Mouse (Mus musculus) embryonic facial prominence, embryonic 14.5 days (tissue): ENCODE measurements at regions not wholly inside any gene's neighbourhood (a gene's known extent, or its start where the extent isn't known, plus 50 kb on each side); places are given as distances from the start of the nearest gene placed in this dataset.

Experiments
- ATAC-seq: fragments of 200-750 bp; cut with Nextera tagmentation; 2 replicates; pipeline ENCODE4 v1.8.0; 2017; ENCODE audit warnings: low read depth, moderate number of reproducible peaks, moderate TSS enrichment
- DNase-seq: peaks from one replicate; pipeline ENCODE4 v3.0.0-alpha.2; 2015; ENCODE audit warnings: low spot score
- H3K27ac ChIP-seq: fragments of 300-500 bp; sonication (generic); replicated peaks from 2 replicates; pipeline ENCODE4 v1.5.1; 2014; ENCODE audit warnings: low read depth, mild to moderate bottlenecking, low read length, moderate library complexity
- H3K27me3 ChIP-seq: fragments of 300-500 bp; sonication (generic); replicated peaks from 2 replicates; pipeline ENCODE4 v1.6.1; 2014; ENCODE audit warnings: low read length; ENCODE audit not compliant: control insufficient read depth, insufficient read depth
- H3K36me3 ChIP-seq: fragments of 300-500 bp; sonication (generic); 2 replicates; pipeline ENCODE4 v1.6.1; 2014; ENCODE audit warnings: low read length, mixed read lengths; ENCODE audit not compliant: control insufficient read depth, insufficient read depth
- H3K4me1 ChIP-seq: fragments of 300-500 bp; sonication (generic); 2 replicates; pipeline ENCODE4 v1.6.1; 2014; ENCODE audit warnings: antibody characterized with exemption, low read length; ENCODE audit not compliant: control insufficient read depth, insufficient read depth
- H3K4me2 ChIP-seq: fragments of 300-500 bp; sonication (generic); 2 replicates; pipeline ENCODE4 v1.6.1; 2014; ENCODE audit warnings: low read depth, mild to moderate bottlenecking, low read length, moderate library complexity, mixed read lengths
- H3K4me3 ChIP-seq: fragments of 300-500 bp; sonication (generic); 2 replicates; pipeline ENCODE4 v1.5.1; 2014; ENCODE audit warnings: low read depth, mild to moderate bottlenecking, low read length
- H3K9ac ChIP-seq: fragments of 300-500 bp; sonication (generic); 2 replicates; pipeline ENCODE4 v1.6.1; 2014; ENCODE audit warnings: low read depth, mild to moderate bottlenecking, low read length, moderate library complexity, mixed read lengths
- H3K9me3 ChIP-seq: fragments of 300-500 bp; sonication (generic); 2 replicates; pipeline ENCODE4 v1.6.1; 2016; ENCODE audit warnings: low read length; ENCODE audit not compliant: control insufficient read depth
- WGBS: fragments of 180-500 bp; shearing (Covaris S2); extraction: QIAGEN DNeasy Blood & Tissue Kit; methylation state at CpG from one replicate; pipeline ENCODE4 v1.1.7; 2014; 5-methylcytosine and 5-hydroxymethylcytosine counted together

DNA sequence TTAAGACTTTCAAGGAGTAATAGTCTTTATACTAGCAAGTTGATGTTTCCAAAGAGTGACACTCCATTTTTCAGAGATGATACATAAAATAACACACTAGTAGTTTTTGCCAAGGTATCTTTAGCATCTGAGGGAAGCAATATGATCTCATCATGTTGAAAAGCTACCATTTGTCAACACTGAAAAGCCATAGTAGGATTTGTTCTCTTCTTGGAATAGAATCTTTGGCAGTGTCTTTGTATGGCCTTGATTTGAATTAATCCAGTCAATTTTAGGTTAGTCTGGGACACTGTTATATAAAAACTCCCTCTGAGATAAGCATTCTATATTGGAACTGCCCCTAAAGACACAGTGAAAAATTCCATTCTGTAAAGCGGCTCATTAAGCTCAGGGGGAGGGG lies 171.4 kb upstream of the Dcbld2 start:
- 87% methylated on average over 1 of the region's 1 CpGs for WGBS

DNA sequence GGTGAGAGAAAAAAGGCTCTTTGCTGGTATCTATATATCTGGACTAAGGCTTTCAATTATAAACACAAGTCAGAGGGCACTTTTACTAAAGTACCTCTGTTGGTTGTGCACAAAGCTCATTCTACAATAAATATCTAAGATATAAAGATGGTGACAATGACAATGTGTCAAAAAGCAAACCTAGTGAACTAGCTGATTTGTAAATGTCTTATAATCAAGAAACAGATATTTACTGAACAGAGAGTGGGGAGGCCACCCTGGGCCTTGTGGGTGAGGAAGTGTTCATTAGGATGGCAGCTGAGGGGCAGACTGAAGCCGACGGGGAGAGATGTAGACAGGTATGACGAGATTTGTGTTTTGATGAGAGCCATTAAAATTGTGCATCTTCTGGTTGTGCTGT lies 132.0 kb upstream of the Dcbld2 start:
- H3K27me3 ChIP-seq: no peaks in the 10 kb centered on the region
- no peaks in the 10 kb centered on the region for H3K9me3 ChIP-seq
- H3K9ac ChIP-seq: no peak overlapping the region
- no peak for ATAC-seq
- no peak overlapping the region for H3K4me3 ChIP-seq
- DNase-seq: no peak
- 95% methylated on average over 3 of the region's 3 CpGs for WGBS
- H3K27ac ChIP-seq: no peak overlapping the region
- no peaks in the 10 kb centered on the region for H3K4me1 ChIP-seq
- H3K4me2 ChIP-seq: no peak overlapping the region
- no peaks in the 10 kb centered on the region for H3K36me3 ChIP-seq

More for the DNA sequence above, 171.4 kb upstream of the Dcbld2 start:
- no peak overlapping the region for H3K4me2 ChIP-seq
- ATAC-seq (no peak), DNase-seq (no peak)
- H3K4me3 ChIP-seq: no peak overlapping the region
- no peak overlapping the region for H3K9ac ChIP-seq
- H3K36me3 ChIP-seq: no peaks in the 10 kb centered on the region
- no peaks in the 10 kb centered on the region for H3K4me1 ChIP-seq
- no peak overlapping the region for H3K27ac ChIP-seq
- no peaks in the 10 kb centered on the region for H3K27me3 ChIP-seq
- no peaks in the 10 kb centered on the region for H3K9me3 ChIP-seq

- DNase-seq: peak; percentile 69
- 38% methylated on average over 3 of the region's 3 CpGs for WGBS
These were observed 126.8 kb upstream of the Dcbld2 start for GRCm38 (mm10) chr16:58281474-58281873.

DNA sequence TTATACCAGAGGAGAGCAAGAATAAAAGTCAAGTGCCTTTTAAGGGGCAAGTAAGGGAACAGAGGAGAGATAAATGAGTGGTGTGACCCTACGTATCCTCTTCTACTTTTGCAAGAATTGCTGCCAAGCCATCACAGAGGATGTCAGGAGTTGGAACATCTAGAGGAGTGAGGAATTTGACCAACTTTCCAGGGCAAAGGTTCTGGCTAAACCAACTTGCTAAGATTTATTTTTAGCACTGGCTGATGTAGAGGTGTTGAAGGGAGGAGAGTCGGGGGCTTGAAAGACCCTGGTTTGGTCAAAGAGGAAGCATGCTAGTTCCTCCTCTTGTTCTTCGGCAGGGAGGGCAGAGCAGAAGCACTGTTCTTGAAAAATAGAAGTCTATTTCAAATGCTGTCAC lies 113.8 kb upstream of the Dcbld2 start:
- no peak overlapping the region for H3K27ac ChIP-seq
- ATAC-seq: no peak
- H3K9ac ChIP-seq: no peak overlapping the region
- no peak for DNase-seq
- H3K27me3 ChIP-seq: no peaks in the 10 kb centered on the region
- no peaks in the 10 kb centered on the region for H3K36me3 ChIP-seq
- 78% methylated on average over 3 of the region's 3 CpGs for WGBS
- H3K4me3 ChIP-seq: no peak overlapping the region
- H3K4me1 ChIP-seq: no peaks in the 10 kb centered on the region
- H3K9me3 ChIP-seq: 0 out of 2 replicates have a peak, but pooled peaks cover 6% of the 10 kb centered on the region
- H3K4me2 ChIP-seq: no peak overlapping the region

More at GRCm38 (mm10) chr16:58281474-58281873, 126.8 kb upstream of the Dcbld2 start:
- Histone ChIP-seq H3K27ac (no peak overlapping the region), H3K9ac (no peak overlapping the region), H3K4me2 (no peak overlapping the region), H3K9me3 (no peaks in the 10 kb centered on the region), H3K4me1 (no peaks in the 10 kb centered on the region), H3K36me3 (no peaks in the 10 kb centered on the region), H3K27me3 (no peaks in the 10 kb centered on the region), H3K4me3 (no peak overlapping the region)
- ATAC-seq: no peak

GRCm38 (mm10) chr16:58295128-58295527 lies 113.1 kb upstream of the Dcbld2 start:
- H3K9ac ChIP-seq: no peak overlapping the region
- no peaks in the 10 kb centered on the region for H3K27me3 ChIP-seq
- WGBS: 70% methylated on average over 1 of the region's 1 CpGs
- H3K36me3 ChIP-seq: no peaks in the 10 kb centered on the region
- ATAC-seq (no peak), DNase-seq (no peak)
- no peak overlapping the region for H3K4me3 ChIP-seq
- no peaks in the 10 kb centered on the region for H3K4me1 ChIP-seq
- H3K27ac ChIP-seq: no peak overlapping the region
- H3K4me2 ChIP-seq: no peak overlapping the region
- 0 out of 2 replicates have a peak, but pooled peaks cover 6% of the 10 kb centered on the region for H3K9me3 ChIP-seq

- Histone ChIP-seq H3K9me3 (0 out of 2 replicates have a peak, but pooled peaks cover 6% of the 10 kb centered on the region), H3K9ac (no peak overlapping the region), H3K27ac (no peak overlapping the region), H3K36me3 (no peaks in the 10 kb centered on the region), H3K4me2 (no peak overlapping the region), H3K4me3 (no peak overlapping the region), H3K4me1 (no peaks in the 10 kb centered on the region), H3K27me3 (no peaks in the 10 kb centered on the region)
- 20% methylated on average over 4 of the region's 4 CpGs for WGBS
- peak; percentile 73 for DNase-seq
- ATAC-seq: peak; percentile 93
These were observed 108.7 kb upstream of the Dcbld2 start for GRCm38 (mm10) chr16:58299495-58299894.

- H3K4me3 ChIP-seq: no peak overlapping the region
- no peaks in the 10 kb centered on the region for H3K4me1 ChIP-seq
- WGBS: 93% methylated on average over 6 of the region's 6 CpGs
- 0 out of 2 replicates have a peak, but pooled peaks cover 6% of the 10 kb centered on the region for H3K9me3 ChIP-seq
- ATAC-seq: no peak
- H3K36me3 ChIP-seq: no peaks in the 10 kb centered on the region
- H3K27me3 ChIP-seq: no peaks in the 10 kb centered on the region
- H3K4me2 ChIP-seq: no peak overlapping the region
- H3K9ac ChIP-seq: no peak overlapping the region
- no peak overlapping the region for H3K27ac ChIP-seq
- DNase-seq: no peak
These were observed 108.1 kb upstream of the Dcbld2 start for GRCm38 (mm10) chr16:58300098-58300497.

- H3K27ac ChIP-seq: no peak overlapping the region
- H3K36me3 ChIP-seq: no peaks in the 10 kb centered on the region
- H3K9me3 ChIP-seq: no peaks in the 10 kb centered on the region
- H3K4me2 ChIP-seq: no peak overlapping the region
- WGBS: 25% methylated on average over 5 of the region's 5 CpGs
- no peaks in the 10 kb centered on the region for H3K4me1 ChIP-seq
- no peak for ATAC-seq
- no peak overlapping the region for H3K4me3 ChIP-seq
- peak; percentile 45 for DNase-seq
- no peak overlapping the region for H3K9ac ChIP-seq
- H3K27me3 ChIP-seq: no peaks in the 10 kb centered on the region
These were observed 104.7 kb upstream of the Dcbld2 start for GRCm38 (mm10) chr16:58303555-58303954.

DNA sequence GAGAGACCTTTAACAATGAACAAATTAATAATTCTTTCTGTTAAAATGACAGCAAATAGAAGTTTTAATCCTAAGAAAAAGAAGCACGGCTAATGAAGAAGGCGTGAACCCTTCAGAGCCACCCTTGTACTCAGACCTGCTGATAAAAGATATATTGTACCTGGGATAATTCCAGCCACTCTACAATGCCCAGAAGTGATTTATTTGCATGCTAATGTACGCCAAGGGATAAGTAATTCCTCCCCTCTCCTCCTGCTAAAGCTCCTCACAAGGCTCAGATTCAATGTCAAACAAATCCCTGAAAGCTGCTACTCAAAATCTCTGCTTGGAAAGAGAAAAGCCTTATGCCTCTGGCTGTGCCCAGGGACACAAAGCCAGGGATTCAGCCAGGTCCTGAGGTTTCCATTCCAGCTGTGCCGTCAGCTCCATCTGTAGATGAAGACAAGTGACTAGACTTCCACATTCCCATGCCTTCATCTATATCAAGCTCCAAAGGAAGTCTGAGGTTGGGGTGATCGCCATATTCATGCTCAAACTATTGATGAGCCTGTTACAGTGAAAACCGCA lies 91.3 kb upstream of the Dcbld2 start:
- H3K9ac ChIP-seq: no peak overlapping the region
- H3K9me3 ChIP-seq: no peaks in the 10 kb centered on the region
- H3K4me2 ChIP-seq: no peak overlapping the region
- no peak for ATAC-seq
- no peak overlapping the region for H3K4me3 ChIP-seq
- DNase-seq: no peak
- no peak overlapping the region for H3K27ac ChIP-seq
- H3K27me3 ChIP-seq: no peaks in the 10 kb centered on the region
- H3K4me1 ChIP-seq: no peaks in the 10 kb centered on the region
- WGBS: 67% methylated on average over 6 of the region's 6 CpGs
- H3K36me3 ChIP-seq: no peaks in the 10 kb centered on the region
